Mouse (Mus musculus) testis, adult 2 months (tissue): ENCODE data around the gene Git2. TPM values are rescaled to one million over a fixed set of nuclear protein-coding genes. Genes with fewer than 3 reads are reported as not detected.

Experiments used
- H3K27ac ChIP-seq: fragments of 200-500 bp; 2 replicates; pipeline ENCODE4 v1.5.1; 2012; ENCODE audit warnings: low read depth, low read length; ENCODE audit not compliant: control insufficient read depth, insufficient read depth
- H3K27me3 ChIP-seq: fragments of 200-500 bp; 2 replicates; pipeline ENCODE4 v1.6.1; 2012; ENCODE audit warnings: mild to moderate bottlenecking, low read length, moderate library complexity; ENCODE audit not compliant: control insufficient read depth, insufficient read depth
- H3K36me3 ChIP-seq: fragments of 200-500 bp; 2 replicates; pipeline ENCODE4 v1.6.1; 2012; ENCODE audit warnings: mild to moderate bottlenecking, low read length; ENCODE audit not compliant: control insufficient read depth, insufficient read depth
- H3K4me1 ChIP-seq: fragments of 200-500 bp; 2 replicates; pipeline ENCODE4 v1.6.1; 2012; ENCODE audit warnings: low read length; ENCODE audit not compliant: control insufficient read depth, insufficient read depth
- H3K4me3 ChIP-seq: fragments of 200-500 bp; 2 replicates; pipeline ENCODE4 v1.5.1; 2012; ENCODE audit warnings: low read depth, mild to moderate bottlenecking, low read length, moderate library complexity, mixed read lengths; ENCODE audit not compliant: control insufficient read depth
- CTCF ChIP-seq: fragments of 200-500 bp; IDR thresholded peaks from 2 replicates; pipeline ENCODE4 v1.5.1; 2012; ENCODE audit warnings: low read depth, mild to moderate bottlenecking, inconsistent platforms, low read length, moderate library complexity; ENCODE audit not compliant: control insufficient read depth, insufficient read depth, insufficient replicate concordance
- POLR2A ChIP-seq: fragments of 200-500 bp; IDR thresholded peaks from 2 replicates; pipeline ENCODE4 v1.6.1; 2012; ENCODE audit warnings: low read depth, mild to moderate bottlenecking, inconsistent platforms, low read length, moderate library complexity; ENCODE audit not compliant: control insufficient read depth
- polyA plus RNA-seq: library from polyadenylated mRNA; depleted of rRNA; stranded (reverse); fragments of >200 nt; gene quantifications from 2 replicates; pipeline ENCODE4 v1.2.3, GENCODE M21; 2012

The Git2 gene
- polyA plus RNA-seq, 1 experiment, result 16.1 TPM

DNA sequence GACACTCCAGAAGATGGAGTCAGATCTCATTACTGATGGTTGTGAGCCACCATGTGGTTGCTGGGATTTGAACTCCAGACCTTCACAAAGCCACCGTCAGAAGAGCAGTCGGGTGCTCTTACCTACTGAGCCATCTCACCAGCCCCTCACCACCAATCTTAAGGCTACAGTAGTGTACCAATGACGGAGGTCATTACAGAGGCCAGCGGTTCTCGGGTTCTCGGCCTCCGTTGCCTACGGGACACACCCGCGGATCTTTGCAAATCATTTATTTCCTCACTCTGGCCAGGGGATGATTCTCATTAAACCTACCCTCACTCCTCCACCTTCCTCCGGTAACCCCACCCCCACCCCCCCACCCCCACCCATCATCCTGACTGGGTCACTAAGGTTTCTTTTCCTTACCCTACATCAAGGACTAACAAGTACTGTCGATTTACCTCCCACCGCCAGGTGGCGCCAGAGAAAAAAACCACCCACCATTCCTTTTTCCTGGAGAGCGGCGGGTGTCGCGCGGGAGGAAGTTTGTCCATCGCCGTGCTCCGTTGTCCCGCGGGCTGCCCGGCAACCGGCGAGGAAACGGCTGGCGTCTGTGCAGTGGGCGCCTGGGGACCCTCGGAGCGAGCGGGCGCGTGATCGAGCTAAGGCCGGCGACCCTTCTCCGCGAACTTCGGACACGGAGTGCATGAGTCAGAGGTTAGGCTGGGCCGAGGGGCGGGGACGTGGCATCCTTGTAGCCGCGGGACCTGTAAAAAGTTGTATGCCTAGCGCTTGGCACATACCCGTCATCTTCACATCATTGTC is 67.8 kb downstream of the Git2 start, which contains the start of gene Tchp:
Gene Tchp, plus strand, starts transcription at position 496 of the 804 bp plus-strand sequence.
- Histone ChIP-seq H3K4me1 (no peaks in the 10 kb centered on the region; the same call in 1 of the 2 replicates), H3K36me3 (no peaks in the 10 kb centered on the region), H3K4me3 (peak within 1 kb of the TSS; percentile 97), H3K27ac (peak within 1 kb of the TSS; percentile 86), H3K27me3 (no peaks in the 10 kb centered on the region)
- TF ChIP-seq POLR2A (peak; percentile 61), CTCF (peak; percentile 72; the same call in 1 of the 2 replicates)

DNA sequence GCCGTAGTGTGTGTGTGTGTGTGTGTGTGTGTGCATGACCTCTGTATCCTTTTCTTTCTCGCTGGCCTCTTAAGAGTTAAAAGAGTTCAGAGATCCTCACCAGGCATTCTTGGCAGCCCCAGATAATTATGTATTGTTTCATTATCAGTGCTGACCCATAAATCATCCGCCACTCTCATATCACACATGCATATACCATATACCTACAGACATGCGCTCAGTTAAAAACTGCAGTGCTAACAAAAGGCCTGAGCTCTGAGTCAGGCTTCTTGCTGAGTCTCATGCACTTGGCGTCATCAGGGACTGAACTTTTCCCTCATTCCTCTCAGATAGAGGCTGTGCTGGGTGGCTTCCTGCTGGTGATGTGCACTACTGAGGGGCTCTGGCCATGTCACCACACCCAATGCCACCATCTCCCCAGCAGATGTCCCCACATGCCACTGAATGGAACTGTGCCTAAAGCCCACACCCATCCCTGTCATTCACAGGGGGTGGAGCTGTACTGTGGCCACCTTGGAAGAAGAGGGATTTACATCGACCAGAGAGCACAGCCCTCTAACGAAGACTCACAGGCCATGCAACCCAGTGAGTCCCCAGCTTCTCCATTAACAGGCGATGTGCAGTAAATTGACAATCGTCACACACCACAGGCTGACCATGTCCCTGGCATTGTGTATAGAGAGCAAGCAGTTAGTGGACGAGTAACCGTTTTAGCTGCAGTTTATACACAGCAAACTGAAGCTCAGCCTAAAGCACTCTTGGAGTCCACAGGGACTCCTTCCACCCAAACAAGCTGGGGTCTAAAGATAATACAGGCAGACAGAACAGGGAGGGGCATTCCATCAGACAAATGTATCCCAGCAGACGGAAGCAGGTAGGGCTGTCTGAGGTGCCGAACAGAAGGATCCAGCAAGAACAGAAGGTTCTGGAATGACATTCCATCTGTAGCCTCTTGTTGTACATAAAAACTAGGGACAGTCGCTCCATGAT is 72.6 kb downstream of the Git2 start:
- H3K27me3 ChIP-seq, result no peaks in the 10 kb centered on the region
- no peaks in the 10 kb centered on the region for H3K4me1 ChIP-seq
- peak; percentile 27; the same call in 1 of the 2 replicates for TF ChIP-seq CTCF
- TF ChIP-seq POLR2A, result no peak
- H3K4me3 ChIP-seq, result no peak overlapping the region
- no peak overlapping the region for H3K27ac ChIP-seq
- no peaks in the 10 kb centered on the region for H3K36me3 ChIP-seq

DNA sequence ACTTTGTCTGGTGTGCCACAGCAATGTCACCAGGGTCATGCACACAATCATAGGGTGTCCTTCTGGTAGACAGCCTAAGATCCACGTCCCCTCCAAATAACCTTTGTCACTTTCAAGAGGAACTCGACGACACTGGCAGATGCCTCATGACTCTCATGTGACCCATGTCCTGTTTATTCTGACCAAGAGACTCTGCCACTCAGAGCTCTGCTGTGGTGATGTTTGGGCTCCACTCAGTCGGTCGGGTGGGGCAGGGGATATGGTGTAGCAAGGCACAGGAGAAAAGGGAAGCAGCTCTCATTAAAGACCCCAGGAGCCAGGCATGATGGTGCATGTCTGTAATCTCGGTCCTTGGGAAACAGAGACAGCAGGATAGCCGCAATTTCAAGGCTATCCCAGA is 76.3 kb downstream of the Git2 start:
- H3K27ac ChIP-seq, result no peak overlapping the region

DNA sequence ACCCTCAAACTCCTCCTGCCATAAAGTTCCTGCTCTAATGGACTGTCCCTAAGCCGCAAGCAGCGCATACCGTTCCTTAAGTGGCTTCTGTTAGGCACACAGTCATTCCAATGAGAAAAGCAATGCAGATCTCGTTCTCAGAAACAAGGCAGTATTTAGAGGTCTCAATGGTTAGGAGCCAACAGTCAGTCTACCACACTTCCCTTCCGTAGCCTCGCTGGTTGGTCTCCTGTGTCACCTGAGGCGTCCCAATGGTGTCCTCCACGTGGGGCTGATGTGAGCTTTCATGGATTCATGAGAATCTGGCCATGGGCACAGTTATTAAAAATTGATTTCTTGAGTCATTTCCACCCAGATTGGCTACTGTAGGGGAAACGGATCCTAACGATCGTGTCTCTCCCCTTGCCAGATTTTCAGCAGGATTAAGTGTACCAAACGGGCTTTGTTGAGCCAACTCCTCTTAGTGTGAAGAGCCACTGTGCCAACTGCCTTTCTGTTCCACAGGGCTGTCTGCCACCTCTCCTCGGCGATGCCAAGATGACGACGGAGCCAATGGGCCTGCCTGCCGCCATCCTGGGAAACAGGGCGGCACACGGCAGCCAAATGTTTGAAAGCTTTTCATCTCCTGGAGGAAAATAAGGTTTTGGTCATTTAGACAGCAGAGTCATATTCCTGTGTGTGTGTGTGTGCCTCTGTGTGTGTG is 77.1 kb downstream of the Git2 start:
- Histone ChIP-seq H3K4me1 (peaks cover 4% of the 10 kb centered on the region; the same call in 1 of the 2 replicates), H3K4me3 (no peak overlapping the region), H3K27ac (no peak overlapping the region), H3K36me3 (no peaks in the 10 kb centered on the region), H3K27me3 (no peaks in the 10 kb centered on the region)
- no peak for TF ChIP-seq CTCF
- no peak for TF ChIP-seq POLR2A

More for the DNA sequence above, 76.3 kb downstream of the Git2 start:
- TF ChIP-seq POLR2A, result no peak
- TF ChIP-seq CTCF, result no peak
- H3K4me1 ChIP-seq, result peaks cover 4% of the 10 kb centered on the region; the same call in 1 of the 2 replicates
- H3K27me3 ChIP-seq, result no peaks in the 10 kb centered on the region
- H3K4me3 ChIP-seq, result no peak overlapping the region
- no peaks in the 10 kb centered on the region for H3K36me3 ChIP-seq

DNA sequence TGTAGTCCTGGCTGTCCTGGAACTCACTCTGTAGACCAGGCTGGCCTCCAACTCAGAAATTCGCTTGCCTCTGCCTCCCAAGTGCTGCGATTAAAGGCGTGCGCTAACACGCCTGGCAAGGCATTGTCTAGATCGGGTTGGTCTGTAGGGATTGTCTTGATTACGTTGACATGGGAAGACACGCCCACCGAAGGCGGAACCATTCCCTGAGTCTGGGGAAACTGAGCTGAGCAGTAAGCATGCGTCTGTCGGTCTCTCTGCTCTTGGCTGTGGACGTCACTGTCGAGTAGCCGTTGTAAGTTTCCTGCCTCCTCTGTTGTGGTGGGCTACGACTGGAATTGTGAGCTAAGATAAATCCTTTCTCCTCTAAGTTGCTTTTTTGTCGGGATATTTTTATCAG is 78.4 kb downstream of the Git2 start:
- no peak overlapping the region for H3K4me3 ChIP-seq
- TF ChIP-seq POLR2A, result no peak
- no peak for TF ChIP-seq CTCF
- H3K27ac ChIP-seq, result no peak overlapping the region
- no peaks in the 10 kb centered on the region for H3K27me3 ChIP-seq
- no peaks in the 10 kb centered on the region for H3K36me3 ChIP-seq
- peaks cover 4% of the 10 kb centered on the region; the same call in 1 of the 2 replicates for H3K4me1 ChIP-seq

DNA sequence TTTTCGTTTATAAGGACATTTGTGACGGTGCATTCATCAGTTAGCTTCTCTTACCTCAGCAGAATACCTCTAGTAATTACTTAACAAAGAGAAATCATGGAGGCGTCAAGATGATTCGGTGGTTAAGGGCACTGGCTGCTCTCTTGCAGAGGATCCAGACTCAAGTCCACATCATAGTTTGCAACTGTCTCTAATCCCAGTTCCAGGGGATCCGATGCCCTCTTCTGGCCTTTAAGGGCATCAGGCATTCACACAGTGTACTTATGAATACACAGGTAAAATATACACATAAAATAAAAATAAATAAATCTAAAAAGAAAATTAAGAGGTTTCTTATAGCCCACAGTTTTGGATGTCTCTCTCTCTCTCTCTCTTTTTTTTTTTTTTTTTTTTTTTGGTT is 79.5 kb downstream of the Git2 start:
- H3K4me3 ChIP-seq, result no peak overlapping the region
- H3K27ac ChIP-seq, result no peak overlapping the region
- H3K27me3 ChIP-seq, result no peaks in the 10 kb centered on the region
- no peaks in the 10 kb centered on the region for H3K36me3 ChIP-seq
- TF ChIP-seq POLR2A (no peak), CTCF (no peak)
- H3K4me1 ChIP-seq, result peaks cover 7% of the 10 kb centered on the region
